Mouse (Mus musculus) neural tube, embryonic 12.5 days (tissue): ENCODE results near the gene Alms1. TPM values are rescaled to one million over a fixed set of nuclear protein-coding genes. Genes with fewer than 3 reads are reported as not detected.
"Not testable (repeated sequence)": the region's sequence is repeated elsewhere in the genome, so short reads cannot be mapped to it uniquely, and the experiment has no call there.

Source experiments
- ATAC-seq: fragments of 200-750 bp; cut with Nextera tagmentation; 2 replicates; pipeline ENCODE4 v1.8.0; 2017; ENCODE audit warnings: low read depth, mild to moderate bottlenecking, moderate TSS enrichment, moderate library complexity; ENCODE audit not compliant: low FRiP score
- H3K27ac ChIP-seq: fragments of 300-500 bp; sonication (generic); 2 replicates; pipeline ENCODE4 v1.5.1; 2016
- H3K27me3 ChIP-seq: fragments of 300-500 bp; sonication (generic); replicated peaks from 2 replicates; pipeline ENCODE4 v1.6.1; 2016; ENCODE audit warnings: mild to moderate bottlenecking
- H3K36me3 ChIP-seq: fragments of 300-500 bp; sonication (generic); 2 replicates; pipeline ENCODE4 v1.6.1; 2016; ENCODE audit warnings: mild to moderate bottlenecking
- H3K4me1 ChIP-seq: fragments of 300-500 bp; sonication (generic); 2 replicates; pipeline ENCODE4 v1.6.1; 2016
- H3K4me2 ChIP-seq: fragments of 300-500 bp; sonication (generic); replicated peaks from 2 replicates; pipeline ENCODE4 v1.6.1; 2016; ENCODE audit warnings: mild to moderate bottlenecking
- H3K4me3 ChIP-seq: fragments of 300-500 bp; sonication (generic); 2 replicates; pipeline ENCODE4 v1.5.1; 2016
- H3K9ac ChIP-seq: fragments of 300-500 bp; sonication (generic); 2 replicates; pipeline ENCODE4 v1.6.1; 2016; ENCODE audit warnings: mild to moderate bottlenecking
- H3K9me3 ChIP-seq: fragments of 300-500 bp; sonication (generic); 2 replicates; pipeline ENCODE4 v1.6.1; 2016; ENCODE audit warnings: mild to moderate bottlenecking
- WGBS: fragments of 180-500 bp; shearing (Covaris S2); methylation state at CpG from one replicate; pipeline ENCODE4 v1.1.7; 2016; 5-methylcytosine and 5-hydroxymethylcytosine counted together
- polyA plus RNA-seq: library from polyadenylated mRNA; unstranded; fragments of >200 nt; fragmentation: Nextera tagmentation; extraction: Ambion mirVana; gene quantifications from 2 replicates; pipeline ENCODE4 v1.2.1, GENCODE M21; 2016

The Alms1 gene
- polyA plus RNA-seq, 1 experiment from 2014 or later, result 5.9 TPM

DNA sequence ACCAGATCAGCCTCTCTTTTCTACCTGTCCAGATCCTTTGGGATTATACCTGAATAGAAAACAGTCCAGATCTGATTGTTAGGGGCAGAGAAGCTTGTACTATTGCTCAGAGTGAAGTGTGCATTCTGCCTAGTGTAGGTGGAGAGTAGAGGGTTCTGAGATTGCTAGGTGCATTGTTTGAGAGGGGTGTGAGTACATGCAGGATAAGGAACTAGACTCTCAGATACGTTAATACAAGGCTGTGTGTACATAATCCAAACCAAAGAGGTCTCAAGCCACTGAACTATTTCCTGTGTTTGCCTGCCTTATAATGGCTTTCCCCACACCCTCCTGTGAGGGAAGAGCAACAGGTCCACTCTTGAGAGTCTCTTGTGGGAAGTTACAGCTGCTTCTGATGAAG is 12.0 kb downstream of the Alms1 start:
- no peaks in the 10 kb centered on the region for H3K36me3 ChIP-seq
- no peak overlapping the region for H3K4me3 ChIP-seq
- 76% methylated on average over 1 of the region's 1 CpGs for WGBS
- no peak overlapping the region for H3K27ac ChIP-seq
- H3K4me1 ChIP-seq, result no peaks in the 10 kb centered on the region
- H3K27me3 ChIP-seq, result no peaks in the 10 kb centered on the region
- ATAC-seq, result no peak
- H3K4me2 ChIP-seq, result no peak overlapping the region
- no peaks in the 10 kb centered on the region for H3K9me3 ChIP-seq
- H3K9ac ChIP-seq, result no peak overlapping the region

DNA sequence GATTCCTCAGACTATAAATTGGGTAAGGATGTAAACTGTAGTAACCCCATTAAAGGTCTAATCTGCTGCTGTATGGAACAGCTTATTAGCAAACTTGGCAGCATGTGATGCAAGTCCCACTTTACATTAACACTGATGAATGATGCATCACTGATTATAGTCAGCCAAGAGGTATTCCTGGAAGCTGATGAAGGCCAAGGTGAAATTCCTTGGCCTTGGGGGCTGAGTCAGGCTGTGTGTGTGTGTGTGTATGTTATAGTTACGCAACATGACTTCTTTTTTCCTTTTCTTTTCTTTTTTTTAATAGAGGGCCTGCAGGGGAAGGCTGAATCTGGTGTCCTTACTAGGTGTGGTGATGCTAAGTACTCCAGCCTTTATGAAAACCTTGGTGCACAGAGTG is 23.2 kb downstream of the Alms1 start:
- Histone ChIP-seq H3K4me3 (no peak overlapping the region), H3K9me3 (no peaks in the 10 kb centered on the region), H3K9ac (no peak overlapping the region), H3K27ac (no peak overlapping the region), H3K36me3 (peaks cover 40% of the 10 kb centered on the region), H3K27me3 (no peaks in the 10 kb centered on the region), H3K4me1 (no peaks in the 10 kb centered on the region), H3K4me2 (no peak overlapping the region)
- 92% methylated on average over 1 of the region's 1 CpGs for WGBS
- no peak for ATAC-seq

DNA sequence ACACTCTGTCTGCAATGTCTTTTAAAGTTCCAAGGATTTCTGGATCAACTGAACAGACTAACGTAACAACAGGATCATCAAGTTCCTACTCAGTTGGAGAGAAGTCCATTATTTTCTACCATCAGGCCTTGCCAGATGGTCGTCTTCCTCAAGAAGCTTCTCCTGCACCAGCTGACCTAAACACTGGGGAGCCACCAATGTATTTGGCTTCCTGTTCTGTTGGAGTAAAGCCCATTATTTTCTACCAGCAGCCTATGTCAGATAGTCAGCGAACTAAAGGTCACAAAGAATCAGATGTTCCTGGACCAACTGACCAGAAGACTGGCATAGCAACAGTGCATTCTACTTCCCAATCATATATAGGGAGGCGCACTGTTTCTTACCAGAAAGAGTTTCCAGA is 33.5 kb downstream of the Alms1 start:
- H3K9me3 ChIP-seq, result no peaks in the 10 kb centered on the region
- H3K36me3 ChIP-seq, result peaks cover 70% of the 10 kb centered on the region
- H3K27ac ChIP-seq, result no peak overlapping the region
- no peaks in the 10 kb centered on the region for H3K27me3 ChIP-seq
- no peak for ATAC-seq
- 97% methylated on average over 4 of the region's 4 CpGs for WGBS
- H3K4me3 ChIP-seq, result no peak overlapping the region
- H3K9ac ChIP-seq, result no peak overlapping the region
- H3K4me2 ChIP-seq, result no peak overlapping the region
- no peaks in the 10 kb centered on the region for H3K4me1 ChIP-seq

DNA sequence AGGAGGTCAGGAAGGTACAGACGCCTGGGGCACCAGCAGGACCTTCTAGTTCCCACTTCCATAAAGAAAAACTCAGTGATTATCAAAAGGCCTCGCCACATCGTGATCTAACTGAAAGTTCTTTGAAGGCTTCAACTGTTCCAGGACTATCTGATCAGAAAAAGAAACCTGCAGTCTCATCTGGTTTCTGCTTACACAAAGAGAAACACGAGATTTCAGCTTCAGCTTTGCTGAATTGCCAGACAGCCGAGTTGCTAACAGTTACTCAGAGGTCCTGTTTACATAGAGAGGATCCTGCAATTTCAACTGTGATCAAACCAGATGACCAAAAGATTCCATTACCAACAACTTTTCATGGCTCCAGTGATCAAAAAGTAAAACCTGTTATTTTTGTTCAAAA is 34.3 kb downstream of the Alms1 start:
- no peak overlapping the region for H3K4me2 ChIP-seq

DNA sequence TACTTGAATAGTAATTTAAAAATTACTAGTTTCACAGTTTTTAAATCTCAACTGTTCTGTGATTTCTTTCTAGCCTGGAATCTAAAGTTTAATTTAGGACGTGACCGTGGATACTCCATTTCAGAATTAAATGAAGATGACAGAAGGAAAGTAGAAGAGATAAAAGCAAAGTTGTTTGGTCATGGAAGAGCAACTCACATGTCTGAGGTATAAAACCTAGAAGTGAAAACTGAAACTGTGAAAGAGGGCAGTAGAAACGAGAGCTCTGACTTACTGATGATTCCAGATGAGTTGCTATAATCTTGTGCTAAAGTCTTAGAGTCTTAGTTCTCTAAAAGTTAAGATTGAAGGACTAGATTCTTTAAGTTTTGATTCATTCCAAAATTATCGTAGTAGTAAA is 37.2 kb downstream of the Alms1 start:
- WGBS, result 94% methylated on average over 4 of the region's 4 CpGs
- ATAC-seq, result no peak
- Histone ChIP-seq H3K27ac (no peak overlapping the region), H3K36me3 (peaks cover 69% of the 10 kb centered on the region), H3K4me3 (no peak overlapping the region), H3K4me1 (no peaks in the 10 kb centered on the region), H3K27me3 (no peaks in the 10 kb centered on the region), H3K9me3 (no peaks in the 10 kb centered on the region), H3K9ac (no peak overlapping the region), H3K4me2 (no peak overlapping the region)

More for the DNA sequence above, 34.3 kb downstream of the Alms1 start:
- peaks cover 65% of the 10 kb centered on the region for H3K36me3 ChIP-seq
- H3K27me3 ChIP-seq, result no peaks in the 10 kb centered on the region
- H3K4me1 ChIP-seq, result no peaks in the 10 kb centered on the region
- no peak for ATAC-seq
- no peaks in the 10 kb centered on the region for H3K9me3 ChIP-seq
- H3K4me3 ChIP-seq, result no peak overlapping the region
- no peak overlapping the region for H3K27ac ChIP-seq
- WGBS, result 91% methylated on average over 5 of the region's 5 CpGs
- H3K9ac ChIP-seq, result no peak overlapping the region

DNA sequence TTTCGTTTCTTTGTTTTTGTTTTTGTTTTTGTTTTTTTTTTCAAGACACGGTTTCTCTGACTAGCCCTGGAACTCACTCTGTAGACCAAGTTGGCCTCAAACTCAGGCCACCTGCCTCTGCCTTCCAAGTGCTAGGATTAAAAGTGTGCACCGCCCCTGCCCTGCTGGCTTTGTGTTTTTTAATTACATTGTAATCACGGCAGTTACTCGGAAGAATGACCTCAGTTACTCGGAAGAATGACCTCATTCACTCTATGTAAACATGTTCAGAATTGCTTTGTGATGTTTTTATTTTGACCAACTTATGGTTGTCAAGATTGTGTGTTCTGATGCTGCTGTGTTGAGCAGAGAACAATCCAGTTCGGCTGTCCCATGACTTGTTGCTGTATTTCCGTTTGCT is 45.8 kb downstream of the Alms1 start:
- 47% methylated on average over 8 of the region's 8 CpGs for WGBS
- H3K4me1 ChIP-seq, result no peaks in the 10 kb centered on the region
- H3K4me2 ChIP-seq, result no peak overlapping the region
- no peak overlapping the region for H3K27ac ChIP-seq
- H3K9me3 ChIP-seq, result no peaks in the 10 kb centered on the region
- H3K36me3 ChIP-seq, result peaks cover 30% of the 10 kb centered on the region
- H3K4me3 ChIP-seq, result no peak overlapping the region
- no peaks in the 10 kb centered on the region for H3K27me3 ChIP-seq
- no peak overlapping the region for H3K9ac ChIP-seq
- no peak for ATAC-seq

DNA sequence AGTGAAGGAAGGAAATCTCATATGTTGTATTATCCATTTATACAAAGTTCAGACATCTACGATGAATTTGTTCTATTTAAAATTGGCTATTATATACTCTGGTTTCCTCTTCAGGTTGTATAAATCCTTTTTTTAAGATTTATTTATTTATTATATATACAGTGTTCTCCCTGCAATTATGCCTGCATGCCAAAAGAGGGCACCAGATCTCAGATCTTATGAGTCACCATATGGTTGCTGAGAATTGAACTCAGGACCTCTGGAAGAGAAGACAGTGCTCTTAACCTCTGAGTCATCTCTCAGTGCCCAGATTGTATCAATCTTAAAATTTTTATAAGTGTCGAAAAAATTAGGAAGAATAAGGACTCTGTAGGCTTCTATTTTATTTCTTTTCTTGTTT is 65.9 kb downstream of the Alms1 start:
- no peaks in the 10 kb centered on the region for H3K27me3 ChIP-seq
- 97% methylated on average over 2 of the region's 2 CpGs for WGBS
- no peak overlapping the region for H3K4me2 ChIP-seq
- no peak overlapping the region for H3K4me3 ChIP-seq
- ATAC-seq, result no peak
- H3K27ac ChIP-seq, result no peak overlapping the region
- H3K4me1 ChIP-seq, result no peaks in the 10 kb centered on the region
- peaks cover 13% of the 10 kb centered on the region for H3K36me3 ChIP-seq
- no peaks in the 10 kb centered on the region for H3K9me3 ChIP-seq
- no peak overlapping the region for H3K9ac ChIP-seq

DNA sequence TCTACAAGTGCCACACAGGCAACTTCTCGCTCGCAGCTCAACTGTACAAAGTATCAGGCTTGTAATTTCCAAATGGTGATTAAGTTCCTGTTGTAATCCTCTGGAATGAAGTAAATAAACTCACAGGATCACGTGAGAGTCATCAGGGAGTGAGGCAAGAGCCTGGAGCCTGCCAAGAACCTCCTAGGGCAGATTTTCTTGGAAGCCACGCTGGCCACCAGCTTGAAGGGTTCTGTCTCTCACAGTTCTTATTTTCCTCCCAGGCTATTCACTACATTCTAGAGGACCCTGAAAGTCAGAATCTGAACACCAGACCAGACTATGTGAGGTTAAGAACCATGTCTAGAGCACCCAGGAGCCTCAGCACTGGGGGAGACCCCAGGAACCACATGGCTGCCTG is 114.6 kb downstream of the Alms1 start:
- not testable (repeated sequence) for H3K4me3 ChIP-seq, H3K27ac ChIP-seq, H3K36me3 ChIP-seq, H3K27me3 ChIP-seq, H3K9me3 ChIP-seq, ATAC-seq, H3K4me2 ChIP-seq, H3K9ac ChIP-seq, H3K4me1 ChIP-seq
- 87% methylated on average over 2 of the region's 4 CpGs for WGBS

DNA sequence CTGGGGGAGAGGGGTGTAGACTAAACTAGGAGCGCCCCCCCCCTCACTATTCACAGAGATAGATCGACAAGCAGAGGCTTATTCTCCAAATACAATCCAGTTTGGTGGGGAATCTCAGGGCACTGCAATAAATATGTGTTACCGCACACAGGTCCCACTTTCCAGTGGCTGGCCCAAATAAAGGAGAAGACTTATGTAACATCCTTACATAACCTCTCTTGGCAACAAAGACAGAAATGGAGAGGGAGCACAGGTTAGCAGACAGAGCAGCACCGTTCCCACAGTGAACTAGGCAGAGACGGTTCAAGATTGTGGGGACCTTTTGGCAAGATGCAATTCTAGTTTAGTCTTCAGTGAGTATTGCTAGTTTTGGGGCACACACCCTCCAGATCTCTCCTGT is 121.9 kb downstream of the Alms1 start:
- not testable (repeated sequence) for H3K9me3 ChIP-seq, H3K36me3 ChIP-seq

DNA sequence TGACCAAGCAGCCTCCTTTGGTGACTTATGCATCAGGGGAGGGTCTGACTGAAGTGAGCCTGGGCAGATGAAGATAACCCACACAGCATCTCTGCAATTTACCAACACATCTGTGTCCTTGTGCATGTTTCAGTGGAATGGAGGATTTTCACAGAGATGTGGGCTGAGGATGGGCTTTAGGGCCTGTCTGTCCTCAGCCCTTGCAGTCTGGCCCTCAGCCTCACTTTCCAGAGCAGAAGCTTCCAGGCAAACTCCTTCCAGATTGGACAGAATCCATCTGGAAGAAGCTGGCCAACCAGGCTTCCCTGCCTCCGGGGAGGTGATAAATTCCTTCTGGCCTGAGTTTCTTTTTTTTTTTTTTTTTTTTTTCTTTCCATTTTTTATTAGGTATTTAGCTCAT is 122.3 kb downstream of the Alms1 start:
- H3K9ac ChIP-seq, H3K4me3 ChIP-seq, H3K27me3 ChIP-seq, H3K27ac ChIP-seq, H3K36me3 ChIP-seq, H3K4me2 ChIP-seq, H3K9me3 ChIP-seq, H3K4me1 ChIP-seq, ATAC-seq: not testable (repeated sequence)
- WGBS, result 88% methylated on average over 1 of the region's 1 CpGs

More for the DNA sequence above, 121.9 kb downstream of the Alms1 start:
- H3K27me3 ChIP-seq, H3K27ac ChIP-seq, ATAC-seq, H3K4me2 ChIP-seq, H3K9ac ChIP-seq, H3K4me1 ChIP-seq, H3K4me3 ChIP-seq: not testable (repeated sequence)
- 92% methylated on average over 5 of the region's 5 CpGs for WGBS

DNA sequence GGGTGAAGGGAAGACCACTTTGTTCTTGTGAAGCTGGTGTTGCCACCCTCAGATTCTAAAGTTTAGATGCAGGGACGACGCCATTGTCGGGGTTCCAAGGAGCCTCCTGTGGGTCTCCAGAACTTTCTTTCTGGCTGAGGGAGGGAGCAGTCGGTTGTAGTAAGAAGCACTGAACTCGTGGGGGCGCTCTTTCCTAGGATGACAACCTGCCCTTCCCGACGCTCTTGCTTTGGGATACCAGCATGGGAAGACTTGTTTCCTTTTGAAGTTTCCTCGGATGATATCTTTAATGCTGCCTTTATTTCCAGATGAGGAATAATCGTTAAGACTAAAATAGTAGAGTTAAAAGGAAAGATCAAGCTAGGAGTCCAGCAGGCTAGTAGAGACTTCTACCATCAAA is 125.8 kb downstream of the Alms1 start, which contains the start of gene Nat8f7:
TSS of gene Nat8f7 (minus strand) at position 101 of the 400 bp plus-strand sequence.
- 84% methylated on average over 10 of the region's 10 CpGs for WGBS
- H3K4me1 ChIP-seq, result not testable (repeated sequence)

More for the DNA sequence above, 125.8 kb downstream of the Alms1 start, which contains the start of gene Nat8f7:
- not testable (repeated sequence) for H3K9me3 ChIP-seq, H3K4me3 ChIP-seq, ATAC-seq, H3K27me3 ChIP-seq, H3K9ac ChIP-seq, H3K27ac ChIP-seq, H3K4me2 ChIP-seq, H3K36me3 ChIP-seq
